31 mouse cellular contexts compared by ENCODE assay signal in the genomic region with DNA sequence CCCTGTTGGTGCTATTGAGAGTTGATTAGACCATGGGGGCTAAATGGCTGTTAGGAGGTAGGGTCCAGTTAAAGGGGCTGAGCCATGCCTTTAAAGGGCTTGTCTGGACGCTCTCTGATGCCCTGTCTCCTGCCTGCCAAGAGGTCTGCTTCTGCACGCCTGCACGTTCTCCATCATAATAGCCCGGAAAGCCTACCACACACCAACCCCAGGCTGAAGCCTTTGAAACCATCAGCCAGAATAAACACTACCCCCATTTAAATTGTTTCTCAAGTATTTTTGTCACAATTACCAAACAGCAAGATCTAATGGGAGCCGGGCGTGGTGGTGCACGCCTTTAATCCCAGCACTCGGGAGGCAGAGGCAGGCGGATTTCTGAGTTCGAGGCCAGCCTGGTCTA.
"Had no signal": no experiment of that assay in that cellular context is flagged by ENCODE, and none has a peak within 500 bp of the region (broad histone marks: within the 10 kb centered on the region; RNA-seq: fewer than 3 reads in every experiment).

No protein-coding gene starts in this region.

- H3K4me3 ChIP-seq: heart, embryonic 12.5 days; heart, embryonic 13.5 days; heart, embryonic 15.5 days; hindbrain, embryonic 10.5 days; hindbrain, embryonic 12.5 days; hindbrain, embryonic 13.5 days; hindbrain, embryonic 15.5 days; kidney, embryonic 15.5 days; layer of hippocampus, adult 2 months; left cerebral cortex, adult 2 months had no signal

- H3K4me1 ChIP-seq: heart, embryonic 12.5 days; heart, embryonic 13.5 days; heart, embryonic 15.5 days; hindbrain, embryonic 10.5 days; hindbrain, embryonic 12.5 days; hindbrain, embryonic 13.5 days; hindbrain, embryonic 15.5 days; kidney, embryonic 15.5 days had no signal

- DNase-seq: heart, postnatal 10 days; heart, postnatal 14 days; heart, postnatal 36 days; heart, postnatal 4 days; kidney, adult 11 months; kidney, adult 18-20 months; kidney, adult 2 months; kidney, adult 8-10 months; kidney, postnatal 10 days; kidney, postnatal 14 days; kidney, postnatal 25 days; kidney, postnatal 36 days; kidney, postnatal 4 days; layer of hippocampus, adult 9-11 months; layer of hippocampus, postnatal 36 days had no signal

- H3K27ac ChIP-seq: heart, embryonic 13.5 days; heart, embryonic 15.5 days; hindbrain, embryonic 10.5 days; hindbrain, embryonic 12.5 days; hindbrain, embryonic 13.5 days; hindbrain, embryonic 14.5 days; hindbrain, embryonic 15.5 days; hindbrain, postnatal 0 days; kidney, embryonic 15.5 days; kidney, postnatal 0 days; layer of hippocampus, adult 2 months; left cerebral cortex, adult 2 months had no signal

- ATAC-seq: hindbrain, embryonic 16.5 days; hindbrain, postnatal 0 days; inflammation-experienced regulatory T-cells, adult 6 months had no signal

- H3K27me3 ChIP-seq: heart, embryonic 12.5 days; heart, embryonic 13.5 days; heart, embryonic 15.5 days; hindbrain, embryonic 12.5 days; hindbrain, embryonic 13.5 days; hindbrain, embryonic 15.5 days; kidney, embryonic 15.5 days had no signal

- H3K4me2 ChIP-seq: heart, embryonic 11.5 days; heart, embryonic 12.5 days; heart, embryonic 13.5 days; heart, embryonic 15.5 days; hindbrain, embryonic 12.5 days; hindbrain, embryonic 13.5 days; hindbrain, embryonic 14.5 days; hindbrain, embryonic 15.5 days; kidney, embryonic 15.5 days had no signal

- H3K9me3 ChIP-seq: heart, embryonic 12.5 days; heart, embryonic 13.5 days; heart, embryonic 15.5 days; hindbrain, embryonic 10.5 days; hindbrain, embryonic 12.5 days; hindbrain, embryonic 13.5 days; hindbrain, embryonic 15.5 days; kidney, embryonic 15.5 days had no signal

- H3K36me3 ChIP-seq: heart, embryonic 12.5 days; heart, embryonic 13.5 days; heart, embryonic 15.5 days; hindbrain, embryonic 10.5 days; hindbrain, embryonic 12.5 days; hindbrain, embryonic 15.5 days; kidney, embryonic 15.5 days had no signal

- H3K9ac ChIP-seq: heart, embryonic 12.5 days; heart, embryonic 13.5 days; heart, embryonic 15.5 days; hindbrain, embryonic 12.5 days; hindbrain, embryonic 13.5 days; hindbrain, embryonic 14.5 days; hindbrain, embryonic 15.5 days; kidney, embryonic 15.5 days had no signal
